Comparison of ENCODE assay signal across 8 mouse cellular contexts in the genomic region with DNA sequence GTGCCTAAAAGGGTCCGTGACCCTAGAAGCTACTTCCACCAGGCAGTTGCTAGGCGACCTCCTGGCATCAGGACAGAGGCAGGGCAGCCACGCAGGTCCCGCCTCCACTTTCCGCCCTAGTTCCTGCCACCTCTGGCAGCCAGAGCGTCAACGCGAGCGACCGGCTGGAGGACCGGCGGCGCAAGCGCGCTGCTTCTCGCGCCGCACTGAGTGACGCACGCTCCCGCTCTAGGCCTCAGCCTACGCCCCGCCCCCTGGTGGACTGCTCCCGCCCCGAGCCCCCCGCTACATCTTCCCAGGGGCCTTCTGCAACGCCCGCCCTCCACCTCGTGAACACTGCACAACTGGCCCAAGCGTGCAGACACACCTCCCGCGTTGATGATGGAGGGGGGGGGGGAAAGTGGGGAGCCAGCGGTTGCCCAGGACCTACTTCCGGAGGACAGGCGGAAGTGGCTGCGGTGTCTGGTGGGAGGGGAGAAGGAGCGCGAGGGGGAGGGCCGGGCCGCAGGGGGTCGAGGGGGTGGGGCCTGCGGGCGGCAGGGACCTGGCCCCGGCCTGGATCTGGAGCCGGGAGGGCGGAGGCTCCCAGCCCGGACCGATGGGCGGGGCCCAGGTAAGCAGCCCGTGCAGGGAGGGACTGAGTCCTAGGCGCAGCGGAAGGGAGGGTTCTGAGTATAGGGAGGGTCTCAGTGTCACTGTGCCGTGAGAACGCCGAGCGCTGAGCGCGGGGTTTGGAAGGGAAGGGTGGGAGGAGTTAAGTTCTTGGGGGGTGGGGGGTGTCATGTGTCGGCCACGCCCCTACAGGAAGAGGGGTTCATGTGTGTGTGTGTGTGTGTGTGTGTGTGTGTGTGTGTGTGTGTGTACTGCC. TPM values are rescaled to one million over a fixed set of nuclear protein-coding genes. Genes with fewer than 3 reads are reported as not detected.
DNase-seq lines count a peak whose midpoint lies in the region; ATAC-seq and TF ChIP-seq lines count a peak whose summit lies in the region.

Mgat1 (plus strand) TSS at position 465 of the 868 bp plus-strand sequence.

- peak within 1 kb of the TSS; percentile 70 for H3K9ac ChIP-seq in embryonic facial prominence, embryonic 13.5 days
- H3K9ac ChIP-seq in heart, adult 2 months (ENCODE audit: low read depth, low read length) = peak within 1 kb of the TSS; percentile 88
- H3K9ac ChIP-seq in limb, embryonic 15.5 days = peak within 1 kb of the TSS; percentile 62

- H3K36me3 ChIP-seq in embryonic facial prominence, embryonic 13.5 days = no peaks in the 10 kb centered on the region
- peaks cover 4% of the 10 kb centered on the region; the same call in 1 of the 2 replicates for H3K36me3 ChIP-seq in heart, adult 2 months (ENCODE audit: control insufficient read depth, insufficient read depth, low read length)
- H3K36me3 ChIP-seq in limb, embryonic 15.5 days = no peaks in the 10 kb centered on the region

- no peaks in the 10 kb centered on the region for H3K9me3 ChIP-seq in embryonic facial prominence, embryonic 13.5 days
- H3K9me3 ChIP-seq in limb, embryonic 15.5 days = no peaks in the 10 kb centered on the region

- DNase-seq in 3T3-L1 (ENCODE audit: low read depth, low spot score) = peak; percentile 95
- peak; percentile 95 to 97 for DNase-seq in adrenal gland, postnatal 36 days
- DNase-seq in heart, adult 2 months = peak; percentile 92 to 97
- peak; percentile 94 to 97 for DNase-seq in kidney, adult 8-10 months
- peak; percentile 80 to 82 for DNase-seq in monocyte, adult 2 months (ENCODE audit: low read depth in 1 of 2, low spot score in 2 of 2)
- DNase-seq in spleen, postnatal 36 days (ENCODE audit: low spot score in 2 of 2) = peak; percentile 95 to 96

- TF ChIP-seq POLR2A in heart, adult 2 months (IDR thresholded peaks at IDR 0.05; ENCODE audit: insufficient read depth, low read depth, low read length) = peak; percentile 68

- no peak for TF ChIP-seq EP300 in heart, adult 2 months (IDR thresholded peaks at IDR 0.05; ENCODE audit: insufficient read depth, low read depth, low read length)

- peaks cover 19% of the 10 kb centered on the region for H3K4me1 ChIP-seq in embryonic facial prominence, embryonic 13.5 days
- peaks cover 18% of the 10 kb centered on the region for H3K4me1 ChIP-seq in heart, adult 2 months (ENCODE audit: control insufficient read depth, insufficient read depth, low read length)
- H3K4me1 ChIP-seq in limb, embryonic 15.5 days = peaks cover 36% of the 10 kb centered on the region

- peak within 1 kb of the TSS; percentile 62 for H3K4me2 ChIP-seq in embryonic facial prominence, embryonic 13.5 days
- H3K4me2 ChIP-seq in limb, embryonic 15.5 days = peak within 1 kb of the TSS; percentile 67

- intact Hi-C loops in heart, adult 2 months (cut with DNase I) = loop anchor here (1.0 to 2.0 kb wide), 2 partner anchors 41 to 373 kb away; partner anchors contain the start of genes Irgm1 and Zfp62

- WGBS in embryonic facial prominence, embryonic 13.5 days = under 1% methylated on average over 60 of the region's 60 CpGs
- WGBS in heart, adult 2 months = under 1% methylated on average over 57 of the region's 60 CpGs
- under 1% methylated on average over 58 of the region's 60 CpGs for WGBS in limb, embryonic 15.5 days

- H3K27me3 ChIP-seq in embryonic facial prominence, embryonic 13.5 days = no peaks in the 10 kb centered on the region
- no peaks in the 10 kb centered on the region for H3K27me3 ChIP-seq in heart, adult 2 months (ENCODE audit: control insufficient read depth, insufficient read depth, low read length)
- H3K27me3 ChIP-seq in limb, embryonic 15.5 days = no peaks in the 10 kb centered on the region

- H3K79me2 ChIP-seq in heart, adult 2 months (replicated peaks; ENCODE audit: control insufficient read depth, insufficient read depth, low read length) = no peaks in the 10 kb centered on the region

- peak; percentile 95 for ATAC-seq in embryonic facial prominence, embryonic 13.5 days (ENCODE audit: insufficient number of reproducible peaks, insufficient read depth, low FRiP score, low TSS enrichment, low read depth)
- ATAC-seq in limb, embryonic 15.5 days (ENCODE audit: insufficient number of reproducible peaks, low FRiP score, low TSS enrichment, low read depth) = peak; percentile 97

- peak within 1 kb of the TSS; percentile 53 for H3K4me3 ChIP-seq in embryonic facial prominence, embryonic 13.5 days
- H3K4me3 ChIP-seq in heart, adult 2 months = peak within 1 kb of the TSS; percentile 77
- H3K4me3 ChIP-seq in limb, embryonic 15.5 days = peak within 1 kb of the TSS; percentile 58

- TF ChIP-seq CTCF in heart, adult 2 months (IDR thresholded peaks at IDR 0.05) = peak; percentile 53

- H3K27ac ChIP-seq in embryonic facial prominence, embryonic 13.5 days = peak within 1 kb of the TSS; percentile 97
- H3K27ac ChIP-seq in heart, adult 2 months = peak within 1 kb of the TSS; percentile 97
- peak within 1 kb of the TSS; percentile 96 for H3K27ac ChIP-seq in limb, embryonic 15.5 days

RNA-seq across cellular contexts. Expression of gene Mgat1, which starts in this region (rescaled TPM):
- total RNA-seq in adrenal gland, postnatal 36 days (2021) = 100 to 1,000 TPM; 113 to 135 TPM
- polyA plus RNA-seq in embryonic facial prominence, embryonic 13.5 days (2015; fragmentation: Nextera tagmentation; extraction: Ambion mirVana) = 53.5 and 56.7 TPM in 2 replicates
- total RNA-seq in heart, adult 2 months (2021) = 10 to 100 TPM; 59.2 to 72.3 TPM
- polyA plus RNA-seq in heart, adult 2 months (2012; rRNA removed) = 74.4 and 86.4 TPM in 2 replicates
- 74.6 and 81.3 TPM in 2 replicates for polyA plus RNA-seq in limb, embryonic 15.5 days (2015; fragmentation: Nextera tagmentation; extraction: Ambion mirVana)

Comparison
In these comparisons a context has a peak if more than half of its experiments do, and no peak if none do; other contexts are left out.
1. Peak in every context shown above with its lines: DNase-seq, ATAC-seq, H3K4me3 ChIP-seq and H3K27ac ChIP-seq.